Mouse (Mus musculus) kidney, postnatal 10 days (tissue): ENCODE data around the gene Adcy1.

Experiments used
- DNase-seq: peaks from one replicate; pipeline ENCODE4 v3.0.0; 2021; ENCODE audit warnings: mixed read lengths

The Adcy1 gene

DNA sequence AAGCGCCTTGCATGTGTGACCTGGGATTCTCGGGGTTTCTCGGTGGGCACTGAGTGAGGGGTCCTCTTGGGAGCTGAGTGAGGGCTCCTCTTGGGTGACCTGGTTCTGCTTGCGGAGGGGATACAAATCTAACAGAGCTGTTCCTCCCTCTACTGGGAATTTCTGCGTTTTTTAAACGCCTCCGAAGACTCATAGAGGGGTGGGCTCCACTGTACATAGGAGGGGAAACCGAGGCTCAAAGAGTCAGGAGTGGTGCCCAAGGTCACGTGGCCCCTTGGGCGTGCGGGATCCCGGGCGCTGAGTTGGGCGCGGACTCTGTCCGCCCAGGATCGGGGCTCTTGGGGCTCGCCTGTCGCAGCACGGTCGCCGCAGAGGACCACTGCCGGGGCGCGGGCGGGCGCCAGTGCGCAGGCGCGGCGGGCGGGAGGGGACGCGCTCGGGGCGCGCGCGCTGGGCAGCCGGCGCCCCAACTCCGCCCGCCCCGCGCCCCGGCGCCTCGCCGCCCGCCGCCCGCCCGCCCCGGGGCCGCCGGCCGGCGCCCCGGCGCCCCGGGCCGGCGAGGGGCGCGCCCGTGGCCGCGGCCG, at the start of gene Adcy1:
TSS of gene Adcy1 (plus strand) at position 489 of the 584 bp plus-strand sequence.
- peak; percentile 71 for DNase-seq

- no peak for DNase-seq
Measured at GRCm38 (mm10) chr11:7016907-7017306, 46.4 kb upstream of the Adcy1 start.

GRCm38 (mm10) chr11:7018078-7018477, 45.2 kb upstream of the Adcy1 start:
- no peak for DNase-seq

DNA sequence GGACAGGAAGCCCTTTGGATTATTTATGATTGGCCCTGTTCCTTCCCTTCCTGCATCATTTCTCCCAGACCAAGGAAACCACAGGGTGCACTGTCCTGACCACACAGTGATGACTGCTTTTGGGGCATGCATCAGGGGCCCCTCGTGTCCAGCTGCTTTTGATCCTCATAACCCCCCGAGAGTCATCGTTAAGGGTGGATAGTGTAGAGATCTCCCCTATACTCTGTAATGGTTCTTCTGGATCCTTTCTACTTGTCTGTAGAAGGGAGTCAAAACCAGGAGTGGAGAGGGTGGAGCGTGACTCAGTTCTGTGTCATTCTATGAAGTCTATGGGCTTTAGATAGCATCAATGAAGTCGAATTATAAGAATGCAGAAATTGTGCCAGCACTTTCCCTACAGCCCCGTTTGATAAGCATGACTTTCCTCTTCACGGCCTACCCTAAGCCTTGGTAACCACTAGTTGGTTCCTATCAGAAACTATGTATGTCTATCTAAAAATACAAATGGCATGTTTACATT, 44.2 kb upstream of the Adcy1 start:
- no peak for DNase-seq

DNA sequence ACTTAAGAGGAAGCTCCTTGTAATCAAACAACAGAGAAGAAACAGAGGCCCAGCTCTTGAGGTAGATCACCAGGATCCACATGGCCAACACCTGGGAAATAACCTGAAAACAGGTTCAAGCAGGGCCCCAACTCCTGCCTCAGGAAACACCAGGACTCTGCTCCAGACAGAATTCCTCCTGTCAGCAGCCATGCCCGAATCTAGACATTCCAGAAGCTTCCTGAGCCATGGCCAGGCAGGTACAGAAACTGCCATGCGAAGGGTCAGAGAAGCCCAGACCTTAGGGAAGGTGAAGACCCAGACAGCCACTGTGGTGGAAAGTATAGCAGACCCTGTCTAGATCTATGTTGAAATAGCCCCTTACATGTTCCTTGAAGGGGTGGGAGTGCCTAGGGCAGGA, 30.2 kb upstream of the Adcy1 start:
- DNase-seq = peak; percentile 26

GRCm38 (mm10) chr11:7039722-7040121, 23.6 kb upstream of the Adcy1 start:
- DNase-seq = peak; percentile 17

DNA sequence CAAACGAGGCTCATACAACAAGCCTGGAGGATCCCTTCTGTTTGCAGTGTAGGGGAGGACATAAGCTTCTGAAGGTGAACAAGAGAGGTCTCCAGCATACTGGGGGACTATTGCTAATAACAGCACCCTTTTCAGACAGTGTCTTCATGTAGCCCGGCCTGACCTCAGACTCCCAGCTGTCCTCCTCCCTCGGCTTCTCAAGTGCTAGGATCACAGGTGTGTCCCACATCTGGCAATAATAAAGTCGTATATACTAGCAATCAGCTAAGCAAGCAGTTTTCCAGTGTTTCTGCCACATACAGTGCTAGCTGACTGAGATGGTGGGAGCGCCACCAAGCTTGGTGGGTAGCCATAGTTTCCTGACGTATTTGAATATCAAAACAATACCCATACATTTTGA, 22.5 kb upstream of the Adcy1 start:
- no peak for DNase-seq

DNA sequence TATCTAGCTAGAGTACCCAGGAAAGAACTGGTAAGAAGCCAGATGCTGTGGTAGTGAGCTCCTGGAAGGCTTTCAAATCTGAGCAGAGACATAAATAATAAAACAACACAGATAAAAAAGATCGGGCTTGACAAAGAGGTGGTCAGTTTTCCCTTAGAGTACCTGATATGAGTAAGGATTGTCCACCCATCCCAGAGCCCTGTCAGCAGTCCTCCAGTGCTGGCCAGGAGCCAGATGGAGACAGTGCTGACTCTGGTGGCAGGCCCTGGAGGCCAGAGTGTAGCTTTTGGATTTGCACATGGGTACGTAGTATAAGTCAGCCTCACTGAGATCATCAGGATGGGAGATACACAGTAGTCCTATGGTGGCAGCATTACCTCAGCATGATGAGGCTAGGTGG, 16.1 kb upstream of the Adcy1 start:
- no peak for DNase-seq

- DNase-seq = no peak
Measured at GRCm38 (mm10) chr11:7047584-7047983, 15.7 kb upstream of the Adcy1 start.

DNA sequence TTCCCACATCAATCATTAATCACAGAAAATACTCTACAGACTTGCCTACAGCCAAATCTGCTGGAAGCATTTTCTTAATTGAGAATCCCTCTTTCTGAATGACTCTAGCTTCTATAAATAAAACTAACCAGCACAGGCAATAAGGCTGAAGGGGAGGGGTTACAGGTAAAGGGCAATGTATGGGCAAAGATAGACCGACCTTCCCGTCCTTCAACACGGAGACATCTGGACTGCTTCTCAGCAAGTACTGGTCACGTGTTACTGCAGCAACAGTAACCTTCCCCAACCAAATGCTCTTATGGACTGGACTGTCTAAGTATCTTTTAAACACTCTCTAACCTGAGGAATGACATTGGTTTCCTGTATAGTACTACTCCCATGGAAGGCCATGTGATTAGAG, 9.6 kb upstream of the Adcy1 start:
- DNase-seq = no peak

- DNase-seq = no peak
Measured at GRCm38 (mm10) chr11:7054662-7055265, 8.5 kb upstream of the Adcy1 start.

DNA sequence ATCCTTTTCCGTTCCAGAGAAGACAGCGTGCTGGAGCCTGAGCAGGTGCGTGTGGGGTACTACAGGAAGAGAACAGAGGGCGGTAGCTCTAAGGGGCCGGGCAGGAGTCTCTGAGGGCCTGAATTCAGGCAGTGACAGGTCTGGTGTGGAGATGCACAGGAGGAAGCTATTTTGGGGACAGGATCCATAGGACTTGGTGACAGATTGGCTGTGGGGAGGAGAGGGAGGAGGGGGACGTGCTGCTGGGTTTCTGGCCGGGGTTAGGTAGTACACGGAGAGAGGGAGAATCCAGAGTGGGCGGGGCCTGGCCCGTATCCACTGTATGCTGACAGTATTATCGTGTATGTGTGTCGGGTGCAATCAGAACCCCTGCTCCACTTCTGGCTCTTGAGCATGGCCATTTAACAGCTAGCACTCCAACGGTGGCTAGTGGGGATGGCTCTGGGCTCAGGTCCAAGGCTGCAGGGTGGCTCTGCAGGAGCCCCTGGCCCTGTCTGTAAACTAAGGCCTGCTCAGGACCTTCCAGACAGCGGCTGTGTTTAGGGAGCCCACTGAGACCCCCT, 7.8 kb upstream of the Adcy1 start:
- peak; percentile 34 for DNase-seq

- no peak for DNase-seq
Measured at GRCm38 (mm10) chr11:7056121-7056520, 7.2 kb upstream of the Adcy1 start.

DNA sequence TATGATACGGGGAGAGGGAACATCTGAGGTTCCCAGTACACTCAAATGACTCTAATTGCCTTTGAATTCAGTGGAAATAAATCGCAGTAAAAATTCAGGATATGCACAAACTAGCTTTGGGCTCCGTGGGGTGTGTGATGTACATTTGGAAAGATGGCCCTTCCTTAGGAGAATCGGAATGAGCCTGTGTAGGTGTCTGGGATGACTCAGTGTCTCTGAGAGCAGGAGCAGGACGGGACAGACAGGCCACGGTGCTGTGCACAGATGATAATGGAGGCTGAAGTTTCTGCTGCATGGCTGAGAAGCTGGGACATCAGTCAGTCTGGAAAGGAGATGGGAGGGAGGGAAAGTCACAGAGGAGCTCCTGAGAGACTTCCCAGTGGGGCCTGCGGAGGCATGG, 5.5 kb upstream of the Adcy1 start:
- DNase-seq = no peak

GRCm38 (mm10) chr11:7061961-7062360, 1.3 kb upstream of the Adcy1 start:
- DNase-seq = no peak

GRCm38 (mm10) chr11:7062566-7062965, 723 bp upstream of the Adcy1 start:
- no peak for DNase-seq

- DNase-seq = peak; percentile 62
Measured at GRCm38 (mm10) chr11:7063681-7064267, 485 bp downstream of the Adcy1 start.

DNA sequence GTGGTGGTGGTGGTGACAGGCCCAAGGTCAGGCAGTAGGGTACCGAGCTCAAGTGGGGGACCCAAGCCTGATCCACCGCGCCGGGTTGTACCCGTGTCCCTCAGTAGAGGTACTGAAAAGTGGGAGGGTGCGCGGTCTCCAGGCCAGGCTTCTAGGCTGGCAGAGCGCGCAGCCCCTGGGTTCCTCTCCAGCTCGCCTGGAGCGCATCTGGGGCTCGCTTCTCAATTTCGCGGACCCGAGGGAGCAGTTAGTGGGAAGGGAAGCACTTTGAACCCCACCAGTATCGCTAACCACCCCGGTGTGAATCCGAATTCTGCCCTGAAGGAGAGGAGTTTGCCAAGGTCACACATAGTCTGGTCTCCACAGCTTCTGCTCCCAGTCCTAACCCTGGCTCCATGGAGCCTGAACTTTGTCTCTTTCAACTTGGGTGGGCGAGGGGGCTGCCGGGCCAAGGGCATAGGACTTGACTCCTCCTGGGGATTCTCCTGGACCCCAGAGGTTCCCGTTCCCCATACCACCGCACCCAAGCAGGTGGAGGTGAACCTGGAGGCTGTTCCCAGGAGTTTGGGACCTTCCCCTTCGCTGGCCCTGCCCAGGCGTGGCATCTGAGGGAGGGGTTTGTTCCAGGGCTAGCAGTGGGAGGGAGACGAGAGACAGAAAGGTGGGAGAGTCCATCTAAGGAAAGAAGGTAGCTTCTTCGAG, 1.3 kb downstream of the Adcy1 start:
- peak; percentile 46 for DNase-seq

GRCm38 (mm10) chr11:7065388-7065787, 2.1 kb downstream of the Adcy1 start:
- DNase-seq = no peak

DNA sequence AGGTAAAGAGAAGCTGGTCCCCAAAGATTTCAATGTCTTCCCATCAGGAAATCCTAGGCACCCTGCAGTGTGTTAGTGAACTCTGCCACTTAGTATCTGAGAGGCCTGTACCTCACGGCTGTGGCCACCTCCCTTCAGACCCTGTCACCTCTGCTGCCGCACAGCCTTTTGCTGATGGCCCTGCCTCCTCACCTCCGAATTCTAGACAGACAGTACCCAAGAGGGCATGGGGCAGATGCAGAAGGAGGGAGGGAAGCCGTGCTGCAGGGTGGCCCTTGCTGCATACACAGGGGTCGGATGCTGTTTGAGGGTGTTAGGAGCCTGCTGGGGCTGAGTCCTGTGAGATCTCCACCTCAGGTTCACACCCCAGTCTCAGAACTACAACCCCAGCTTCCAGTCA, 2.6 kb downstream of the Adcy1 start:
- DNase-seq = no peak

GRCm38 (mm10) chr11:7067263-7067662, 4.0 kb downstream of the Adcy1 start:
- no peak for DNase-seq

GRCm38 (mm10) chr11:7068479-7069235, 5.4 kb downstream of the Adcy1 start:
- DNase-seq = no peak

- DNase-seq = no peak
Measured at GRCm38 (mm10) chr11:7069762-7070161, 6.5 kb downstream of the Adcy1 start.
